Mouse (Mus musculus): ENCODE measurements around the gene Nt5c.

DNA sequence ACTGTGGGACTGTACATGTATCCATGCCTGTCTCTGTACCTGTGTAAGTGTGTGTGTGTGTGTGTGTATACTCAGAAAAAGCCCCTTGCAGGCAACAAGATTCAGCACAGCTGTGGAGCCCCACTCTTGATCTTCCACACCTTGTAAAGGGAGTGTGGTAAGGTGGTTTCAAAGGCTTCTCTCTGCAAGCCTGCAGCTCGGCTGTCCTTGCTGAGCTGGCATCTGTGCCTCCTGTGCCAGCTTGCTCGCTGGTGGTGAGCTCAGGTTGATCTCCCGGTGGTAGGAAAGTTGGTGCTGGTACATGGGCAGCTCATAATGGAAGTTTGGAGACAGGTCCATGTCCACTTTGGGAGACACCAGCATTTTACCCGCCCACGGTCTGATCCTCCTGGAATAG lies 29.8 kb downstream of the Nt5c start:
- TF ChIP-seq EP300 (optimal IDR thresholded peaks at IDR 0.05), result no peak
- TF ChIP-seq CTCF (IDR thresholded peaks at IDR 0.05; ENCODE audit: low read depth), result no peak
